Mouse (Mus musculus): ENCODE results near the gene AI413582. TPM values are rescaled to one million over a fixed set of nuclear protein-coding genes. Genes with fewer than 3 reads are reported as not detected.

AI413582 gene
- 17.4 and 22.3 TPM in 2 replicates for polyA plus RNA-seq (2014; fragmentation: Nextera tagmentation; extraction: Ambion mirVana)

DNA sequence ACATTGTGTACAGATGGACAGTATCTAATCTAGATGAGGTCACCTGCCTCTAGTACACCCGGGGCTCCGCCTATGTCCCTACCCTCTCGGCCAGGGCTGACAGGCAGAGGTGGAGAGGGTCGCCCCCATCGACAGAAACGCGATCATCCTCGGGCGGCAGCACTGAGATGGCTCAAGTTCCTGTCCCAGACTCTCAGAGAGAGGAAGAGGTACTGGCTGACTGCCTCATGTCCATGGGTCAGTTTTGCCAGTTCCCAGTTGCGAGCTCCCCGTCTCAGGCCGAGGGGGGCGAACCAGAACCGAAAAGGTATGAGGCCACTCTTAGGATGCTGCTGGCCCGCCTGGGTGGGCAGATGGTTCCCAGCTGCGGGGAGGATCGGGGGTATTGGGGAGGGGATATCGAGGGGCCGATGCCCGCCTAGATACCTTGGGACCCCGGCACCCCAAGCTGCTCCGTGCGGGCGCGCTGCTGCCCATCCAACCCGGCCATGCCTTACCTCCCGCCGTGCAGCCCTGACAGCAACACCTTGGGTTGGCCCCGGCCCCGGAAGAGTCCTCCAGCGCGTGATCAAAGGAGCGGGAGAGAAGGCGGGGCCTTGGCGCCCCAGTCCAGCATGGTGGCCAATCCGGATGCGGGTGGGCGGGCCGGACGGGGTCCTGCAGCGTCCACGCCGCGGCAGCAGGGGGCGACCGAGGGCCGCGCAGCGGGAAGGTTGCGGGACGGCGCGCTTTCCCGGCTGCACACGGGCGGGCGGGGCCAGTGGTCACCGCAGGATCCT, at the start of gene AI413582:
AI413582 (minus strand) TSS at position 594 of the 779 bp plus-strand sequence.
- H3K9ac ChIP-seq (ENCODE audit: low read depth, low read length), result peak within 1 kb of the TSS; percentile 56
- H3K4me3 ChIP-seq (ENCODE audit: low read length), result peak within 1 kb of the TSS; percentile 58
- H3K9me3 ChIP-seq (ENCODE audit: control insufficient read depth, low read length), result no peaks in the 10 kb centered on the region
- H3K4me1 ChIP-seq (ENCODE audit: control insufficient read depth, insufficient read depth, low read length), result peaks cover 8% of the 10 kb centered on the region
- ATAC-seq (ENCODE audit: low FRiP score, low TSS enrichment), result peak; percentile 92
- WGBS, result under 1% methylated on average over 40 of the region's 58 CpGs
- no peaks in the 10 kb centered on the region for H3K27me3 ChIP-seq (ENCODE audit: control insufficient read depth, insufficient read depth, low read length)
- H3K36me3 ChIP-seq (ENCODE audit: control insufficient read depth, insufficient read depth, low read length), result peaks cover 18% of the 10 kb centered on the region; the same call in 1 of the 2 replicates
- H3K4me2 ChIP-seq (replicated peaks; ENCODE audit: low read depth, low read length), result peak within 1 kb of the TSS; percentile 88
- peak within 1 kb of the TSS; percentile 20; the same call in 1 of the 2 replicates for H3K27ac ChIP-seq (ENCODE audit: low read depth, low read length)

- 82% methylated on average over 4 of the region's 4 CpGs for WGBS
- Histone ChIP-seq H3K36me3 (ENCODE audit: control insufficient read depth, insufficient read depth, low read length) (peaks cover 6% of the 10 kb centered on the region; the same call in 1 of the 2 replicates), H3K27ac (ENCODE audit: low read depth, low read length) (no peak overlapping the region), H3K4me2 (replicated peaks; ENCODE audit: low read depth, low read length) (no peak overlapping the region), H3K27me3 (ENCODE audit: control insufficient read depth, insufficient read depth, low read length) (no peaks in the 10 kb centered on the region), H3K4me3 (ENCODE audit: low read length) (no peak overlapping the region), H3K4me1 (ENCODE audit: control insufficient read depth, insufficient read depth, low read length) (peaks cover 10% of the 10 kb centered on the region; the same call in 1 of the 2 replicates), H3K9ac (ENCODE audit: low read depth, low read length) (no peak overlapping the region), H3K9me3 (ENCODE audit: control insufficient read depth, low read length) (peaks cover 6% of the 10 kb centered on the region; the same call in 1 of the 2 replicates)
- ATAC-seq (ENCODE audit: low FRiP score, low TSS enrichment), result no peak
Measured at GRCm38 (mm10) chr17:27613016-27613415, 47.5 kb upstream of the AI413582 start.

GRCm38 (mm10) chr17:27611994-27612393, 46.4 kb upstream of the AI413582 start:
- peaks cover 3% of the 10 kb centered on the region; the same call in 1 of the 2 replicates for H3K36me3 ChIP-seq (ENCODE audit: control insufficient read depth, insufficient read depth, low read length)
- H3K9ac ChIP-seq (ENCODE audit: low read depth, low read length), result no peak overlapping the region
- no peak overlapping the region for H3K27ac ChIP-seq (ENCODE audit: low read depth, low read length)
- H3K27me3 ChIP-seq (ENCODE audit: control insufficient read depth, insufficient read depth, low read length), result no peaks in the 10 kb centered on the region
- no peaks in the 10 kb centered on the region for H3K9me3 ChIP-seq (ENCODE audit: control insufficient read depth, low read length)
- WGBS, result 77% methylated on average over 5 of the region's 5 CpGs
- no peak for ATAC-seq (ENCODE audit: low FRiP score, low TSS enrichment)
- peaks cover 10% of the 10 kb centered on the region; the same call in 1 of the 2 replicates for H3K4me1 ChIP-seq (ENCODE audit: control insufficient read depth, insufficient read depth, low read length)
- H3K4me2 ChIP-seq (replicated peaks; ENCODE audit: low read depth, low read length), result no peak overlapping the region
- no peak overlapping the region for H3K4me3 ChIP-seq (ENCODE audit: low read length)

DNA sequence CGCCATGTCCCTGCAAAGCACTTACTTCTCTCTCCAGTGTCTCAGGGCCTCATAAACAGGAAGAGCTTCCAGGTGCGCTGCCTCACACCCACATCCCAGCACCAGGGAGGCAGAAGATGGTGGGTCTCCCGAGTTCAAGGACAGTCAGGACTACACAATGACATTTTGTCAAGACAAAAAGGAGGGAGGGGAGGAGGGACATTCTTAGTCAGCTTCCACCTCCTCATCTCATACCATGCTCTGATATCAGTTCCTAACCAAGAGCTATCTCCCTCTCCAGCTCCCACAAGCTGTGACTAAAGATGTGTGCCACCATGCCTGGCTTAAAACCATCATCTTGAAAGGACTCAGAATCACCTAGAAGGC, 45.9 kb upstream of the AI413582 start:
- Histone ChIP-seq H3K27me3 (ENCODE audit: control insufficient read depth, insufficient read depth, low read length) (no peaks in the 10 kb centered on the region), H3K9ac (ENCODE audit: low read depth, low read length) (no peak overlapping the region), H3K4me2 (replicated peaks; ENCODE audit: low read depth, low read length) (no peak overlapping the region), H3K4me1 (ENCODE audit: control insufficient read depth, insufficient read depth, low read length) (peaks cover 10% of the 10 kb centered on the region; the same call in 1 of the 2 replicates), H3K36me3 (ENCODE audit: control insufficient read depth, insufficient read depth, low read length) (0 out of 2 replicates have a peak, but pooled peaks cover 3% of the 10 kb centered on the region), H3K27ac (ENCODE audit: low read depth, low read length) (no peak overlapping the region), H3K4me3 (ENCODE audit: low read length) (no peak overlapping the region), H3K9me3 (ENCODE audit: control insufficient read depth, low read length) (no peaks in the 10 kb centered on the region)
- no peak for ATAC-seq (ENCODE audit: low FRiP score, low TSS enrichment)
- WGBS, result 53% methylated on average over 3 of the region's 3 CpGs

- no peak overlapping the region for H3K4me3 ChIP-seq (ENCODE audit: low read length)
- whole genome bisulfite sequencing, result 60% methylated on average over 10 of the region's 10 CpGs
- 0 out of 2 replicates have a peak, but pooled peaks cover 3% of the 10 kb centered on the region for H3K36me3 ChIP-seq (ENCODE audit: control insufficient read depth, insufficient read depth, low read length)
- peaks cover 10% of the 10 kb centered on the region; the same call in 1 of the 2 replicates for H3K4me1 ChIP-seq (ENCODE audit: control insufficient read depth, insufficient read depth, low read length)
- no peaks in the 10 kb centered on the region for H3K9me3 ChIP-seq (ENCODE audit: control insufficient read depth, low read length)
- no peak overlapping the region for H3K4me2 ChIP-seq (replicated peaks; ENCODE audit: low read depth, low read length)
- H3K27me3 ChIP-seq (ENCODE audit: control insufficient read depth, insufficient read depth, low read length), result no peaks in the 10 kb centered on the region
- H3K9ac ChIP-seq (ENCODE audit: low read depth, low read length), result no peak overlapping the region
- no peak for ATAC-seq (ENCODE audit: low FRiP score, low TSS enrichment)
- no peak overlapping the region for H3K27ac ChIP-seq (ENCODE audit: low read depth, low read length)
Measured at GRCm38 (mm10) chr17:27610679-27611518, 45.3 kb upstream of the AI413582 start.

GRCm38 (mm10) chr17:27609576-27609975, 44.0 kb upstream of the AI413582 start:
- Histone ChIP-seq H3K9me3 (ENCODE audit: control insufficient read depth, low read length) (no peaks in the 10 kb centered on the region), H3K4me1 (ENCODE audit: control insufficient read depth, insufficient read depth, low read length) (peaks cover 10% of the 10 kb centered on the region; the same call in 1 of the 2 replicates), H3K36me3 (ENCODE audit: control insufficient read depth, insufficient read depth, low read length) (0 out of 2 replicates have a peak, but pooled peaks cover 3% of the 10 kb centered on the region), H3K4me3 (ENCODE audit: low read length) (no peak overlapping the region), H3K27ac (ENCODE audit: low read depth, low read length) (no peak overlapping the region), H3K27me3 (ENCODE audit: control insufficient read depth, insufficient read depth, low read length) (no peaks in the 10 kb centered on the region), H3K9ac (ENCODE audit: low read depth, low read length) (no peak overlapping the region), H3K4me2 (replicated peaks; ENCODE audit: low read depth, low read length) (no peak overlapping the region)
- no peak for ATAC-seq (ENCODE audit: low FRiP score, low TSS enrichment)
- WGBS, result 87% methylated on average over 7 of the region's 7 CpGs

- Histone ChIP-seq H3K9ac (ENCODE audit: low read depth, low read length) (no peak overlapping the region), H3K4me1 (ENCODE audit: control insufficient read depth, insufficient read depth, low read length) (0 out of 2 replicates have a peak, but pooled peaks cover 6% of the 10 kb centered on the region), H3K4me2 (replicated peaks; ENCODE audit: low read depth, low read length) (no peak overlapping the region), H3K9me3 (ENCODE audit: control insufficient read depth, low read length) (no peaks in the 10 kb centered on the region), H3K27ac (ENCODE audit: low read depth, low read length) (no peak overlapping the region), H3K27me3 (ENCODE audit: control insufficient read depth, insufficient read depth, low read length) (no peaks in the 10 kb centered on the region), H3K4me3 (ENCODE audit: low read length) (no peak overlapping the region), H3K36me3 (ENCODE audit: control insufficient read depth, insufficient read depth, low read length) (peaks cover 3% of the 10 kb centered on the region; the same call in 1 of the 2 replicates)
- WGBS, result 81% methylated on average over 21 of the region's 21 CpGs
- no peak for ATAC-seq (ENCODE audit: low FRiP score, low TSS enrichment)
Measured at GRCm38 (mm10) chr17:27603522-27604234, 38.1 kb upstream of the AI413582 start.

GRCm38 (mm10) chr17:27603036-27603435, 37.5 kb upstream of the AI413582 start:
- Histone ChIP-seq H3K27ac (ENCODE audit: low read depth, low read length) (no peak overlapping the region), H3K9me3 (ENCODE audit: control insufficient read depth, low read length) (no peaks in the 10 kb centered on the region), H3K4me3 (ENCODE audit: low read length) (no peak overlapping the region), H3K27me3 (ENCODE audit: control insufficient read depth, insufficient read depth, low read length) (no peaks in the 10 kb centered on the region), H3K9ac (ENCODE audit: low read depth, low read length) (no peak overlapping the region), H3K4me1 (ENCODE audit: control insufficient read depth, insufficient read depth, low read length) (0 out of 2 replicates have a peak, but pooled peaks cover 6% of the 10 kb centered on the region), H3K4me2 (replicated peaks; ENCODE audit: low read depth, low read length) (no peak overlapping the region), H3K36me3 (ENCODE audit: control insufficient read depth, insufficient read depth, low read length) (peaks cover 3% of the 10 kb centered on the region; the same call in 1 of the 2 replicates)
- WGBS, result 91% methylated on average over 2 of the region's 2 CpGs
- ATAC-seq (ENCODE audit: low FRiP score, low TSS enrichment), result no peak

All from kidney, embryonic 14.5 days (tissue).